Comparison of ENCODE assay signal across 7 mouse cellular contexts in the genomic region with DNA sequence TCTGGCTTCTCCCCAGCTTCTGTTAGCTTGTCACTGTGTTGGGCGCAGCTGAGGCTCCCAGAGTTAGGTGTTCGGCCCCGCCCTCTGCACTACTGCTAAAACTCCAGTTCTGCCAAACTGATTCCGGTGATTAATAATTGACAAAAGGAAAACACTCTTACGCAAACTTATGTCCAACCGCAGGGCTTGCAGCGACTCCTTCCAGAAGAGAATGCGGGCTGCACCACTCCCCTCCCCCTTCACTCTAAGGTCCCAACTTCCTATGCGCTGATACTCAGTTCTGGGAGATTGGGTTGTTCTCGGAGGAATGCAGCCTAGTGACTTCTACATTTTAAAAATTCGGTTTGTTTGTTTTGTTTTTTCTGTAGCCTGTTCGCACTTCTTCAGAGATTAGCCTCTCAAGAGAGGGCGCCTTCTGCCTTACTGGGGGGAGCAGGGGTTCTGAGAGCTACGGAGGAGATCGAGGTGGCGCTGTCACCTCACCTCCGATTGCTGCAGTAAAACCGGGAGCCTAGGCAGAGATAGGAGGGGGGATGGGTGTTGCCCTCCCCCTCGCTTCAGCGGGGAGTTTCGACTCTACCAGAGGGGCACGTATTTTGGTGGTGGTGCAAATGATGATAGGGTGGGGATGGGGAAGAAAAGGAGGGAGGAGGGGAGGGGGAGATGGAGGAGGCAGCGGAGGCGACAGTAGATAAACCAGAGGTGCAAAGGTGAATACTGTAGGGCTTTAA. TPM values are rescaled to one million over a fixed set of nuclear protein-coding genes. Genes with fewer than 3 reads are reported as not detected.
A peak's percentile ranks its signal among the peaks of the same experiment; 100 is the strongest.
DNase-seq lines count a peak whose midpoint lies in the region; ATAC-seq and TF ChIP-seq lines count a peak whose summit lies in the region.

Gene Sptssb, minus strand, starts transcription at position 83 of the 731 bp plus-strand sequence.

- peak within 1 kb of the TSS; percentile 1 for H3K4me3 ChIP-seq in lung, adult 2 months (replicated peaks; ENCODE audit: extremely low read depth, low read depth, low read length)

- 2% methylated on average over 24 of the region's 24 CpGs for WGBS in lung, adult 2 months

- H3K4me1 ChIP-seq in lung, adult 2 months (ENCODE audit: control insufficient read depth, insufficient read depth, low read length), result 0 out of 2 replicates have a peak, but pooled peaks cover 2% of the 10 kb centered on the region

- TF ChIP-seq POLR2A in lung, adult 2 months (IDR thresholded peaks at IDR 0.05; ENCODE audit: borderline replicate concordance, extremely low read depth, low read depth, low read length), result no peak

- DNase-seq in R1 (ENCODE audit: low read depth, low spot score) (peak; percentile 37), adipocyte (ENCODE audit: low spot score) (no peak)
- peak; percentile 77 for DNase-seq in cerebellum, adult 8-10 months
- DNase-seq in kidney, postnatal 36 days, result peak; percentile 73 to 76
- peak; percentile 14 for DNase-seq in lung, adult 2 months
- peak; percentile 57 for DNase-seq in right cerebral cortex, adult 18-20 months

- no peak for TF ChIP-seq CTCF in lung, adult 2 months (IDR thresholded peaks at IDR 0.05; ENCODE audit: insufficient read depth, low read length)

- peak; percentile 66 for ATAC-seq in frontal cortex, adult (ENCODE audit: low TSS enrichment)

RNA-seq across cellular contexts. Expression of gene Sptssb, which starts in this region (rescaled TPM):
- 1.4 and 40.5 TPM in 2 replicates for polyA plus RNA-seq in lung, adult 2 months (2012; rRNA removed)
